ENCODE assay signal across 8 mouse cellular contexts in genomic region chr4:40853565-40854386, GRCm38 (mm10). TPM values are rescaled to one million over a fixed set of nuclear protein-coding genes. Genes with fewer than 3 reads are reported as not detected.
DNase-seq lines count a peak whose midpoint lies in the region; ATAC-seq lines count a peak whose summit lies in the region.

Gene B4galt1, minus strand, starts transcription at chr4:40854005.

- H3K9me3 ChIP-seq in forebrain, embryonic 11.5 days (ENCODE audit: control insufficient read depth, low read length): no peaks in the 10 kb centered on the region
- H3K9me3 ChIP-seq in heart, embryonic 16.5 days (replicated peaks; ENCODE audit: control insufficient read depth, low read length): no peaks in the 10 kb centered on the region
- H3K9me3 ChIP-seq in liver, embryonic 15.5 days (replicated peaks): no peaks in the 10 kb centered on the region
- H3K9me3 ChIP-seq in neural tube, embryonic 12.5 days: no peaks in the 10 kb centered on the region

- H3K4me1 ChIP-seq in forebrain, embryonic 11.5 days (replicated peaks; ENCODE audit: control insufficient read depth, insufficient read depth, low read length): peaks cover 3% of the 10 kb centered on the region; the same call in 1 of the 2 replicates
- H3K4me1 ChIP-seq in heart, embryonic 16.5 days (ENCODE audit: control insufficient read depth, insufficient read depth, low read length): peaks cover 29% of the 10 kb centered on the region
- H3K4me1 ChIP-seq in liver, embryonic 15.5 days (replicated peaks): peaks cover 61% of the 10 kb centered on the region
- H3K4me1 ChIP-seq in neural tube, embryonic 12.5 days: peaks cover 27% of the 10 kb centered on the region

- no peaks in the 10 kb centered on the region for H3K27me3 ChIP-seq in forebrain, embryonic 11.5 days (ENCODE audit: control insufficient read depth, insufficient read depth, low read length)
- H3K27me3 ChIP-seq in heart, embryonic 16.5 days (ENCODE audit: control insufficient read depth, insufficient read depth, low read length): no peaks in the 10 kb centered on the region
- no peaks in the 10 kb centered on the region for H3K27me3 ChIP-seq in liver, embryonic 15.5 days
- no peaks in the 10 kb centered on the region for H3K27me3 ChIP-seq in neural tube, embryonic 12.5 days (replicated peaks)

- peak within 1 kb of the TSS; percentile 67 for H3K4me2 ChIP-seq in forebrain, embryonic 11.5 days (ENCODE audit: low read depth, low read length, severe bottlenecking)
- H3K4me2 ChIP-seq in heart, embryonic 16.5 days (ENCODE audit: low read depth, low read length): peak within 1 kb of the TSS; percentile 89
- peak within 1 kb of the TSS; percentile 94 for H3K4me2 ChIP-seq in liver, embryonic 15.5 days
- H3K4me2 ChIP-seq in neural tube, embryonic 12.5 days (replicated peaks): peak within 1 kb of the TSS; percentile 76

- peak; percentile 95 for ATAC-seq in forebrain, embryonic 11.5 days (replicated peaks; ENCODE audit: low FRiP score)
- peak; percentile 92 for ATAC-seq in heart, embryonic 16.5 days (replicated peaks; ENCODE audit: extremely low read depth, insufficient read depth, low FRiP score)
- ATAC-seq in liver, embryonic 15.5 days (ENCODE audit: insufficient read depth): peak; percentile 77
- peak; percentile 95 for ATAC-seq in neural tube, embryonic 12.5 days (ENCODE audit: low FRiP score, low read depth)

- H3K36me3 ChIP-seq in forebrain, embryonic 11.5 days (ENCODE audit: control insufficient read depth, insufficient read depth, low read length): no peaks in the 10 kb centered on the region
- H3K36me3 ChIP-seq in heart, embryonic 16.5 days (ENCODE audit: control insufficient read depth, insufficient read depth): no peaks in the 10 kb centered on the region
- no peaks in the 10 kb centered on the region for H3K36me3 ChIP-seq in liver, embryonic 15.5 days (replicated peaks)
- no peaks in the 10 kb centered on the region for H3K36me3 ChIP-seq in neural tube, embryonic 12.5 days

- under 1% methylated on average over 83 of the region's 83 CpGs for WGBS in forebrain, embryonic 11.5 days
- WGBS in heart, embryonic 16.5 days: under 1% methylated on average over 83 of the region's 83 CpGs
- WGBS in liver, embryonic 15.5 days (ENCODE audit: insufficient replicate concordance): under 1% methylated on average over 83 of the region's 83 CpGs
- under 1% methylated on average over 83 of the region's 83 CpGs for WGBS in neural tube, embryonic 12.5 days

- peak within 1 kb of the TSS; percentile 76 for H3K9ac ChIP-seq in forebrain, embryonic 11.5 days (ENCODE audit: low read length)
- H3K9ac ChIP-seq in heart, embryonic 16.5 days (ENCODE audit: low read length): peak within 1 kb of the TSS; percentile 90
- H3K9ac ChIP-seq in liver, embryonic 15.5 days: peak within 1 kb of the TSS; percentile 94
- peak within 1 kb of the TSS; percentile 83 for H3K9ac ChIP-seq in neural tube, embryonic 12.5 days

- peak; percentile 97 to 98 for DNase-seq in CD8-positive naive resting alpha-beta T cell, adult 2 months (ENCODE audit: low read depth in 2 of 2, low spot score in 2 of 2)
- peak; percentile 100 for DNase-seq in c-Kit-positive CD71-negative TER-119-negative erythroid progenitor cells, embryonic 14.5 days (ENCODE audit: low read depth)
- peak; percentile 100 for DNase-seq in forebrain, embryonic 11.5 days (ENCODE audit: low spot score)
- DNase-seq in kidney, postnatal 36 days: peak; percentile 99 to 100
- DNase-seq in telencephalon, adult 2 months (ENCODE audit: low read depth, low spot score): peak; percentile 92

- peak within 1 kb of the TSS; percentile 77 for H3K27ac ChIP-seq in forebrain, embryonic 11.5 days (ENCODE audit: low read depth, low read length)
- H3K27ac ChIP-seq in heart, embryonic 16.5 days (ENCODE audit: low read length): peak within 1 kb of the TSS; percentile 97
- peak within 1 kb of the TSS; percentile 92 for H3K27ac ChIP-seq in liver, embryonic 15.5 days (replicated peaks)
- H3K27ac ChIP-seq in neural tube, embryonic 12.5 days: peak within 1 kb of the TSS; percentile 75

- peak within 1 kb of the TSS; percentile 68 for H3K4me3 ChIP-seq in forebrain, embryonic 11.5 days (ENCODE audit: low read depth, low read length)
- H3K4me3 ChIP-seq in heart, embryonic 16.5 days (ENCODE audit: low read length): peak within 1 kb of the TSS; percentile 75
- peak within 1 kb of the TSS; percentile 90 for H3K4me3 ChIP-seq in liver, embryonic 15.5 days (replicated peaks)
- H3K4me3 ChIP-seq in neural tube, embryonic 12.5 days: peak within 1 kb of the TSS; percentile 68

RNA-seq across cellular contexts. Expression of gene B4galt1, which starts in this region (rescaled TPM):
- polyA plus RNA-seq in forebrain, embryonic 11.5 days (2014; fragmentation: Nextera tagmentation; extraction: Ambion mirVana): 19.3 and 20.3 TPM in 2 replicates
- polyA plus RNA-seq in heart, embryonic 16.5 days (2015; fragmentation: Nextera tagmentation; extraction: Ambion mirVana): 54.5 and 61.5 TPM in 2 replicates
- polyA plus RNA-seq in liver, embryonic 15.5 days (2015; fragmentation: Nextera tagmentation; extraction: Ambion mirVana): 33.6 and 34.8 TPM in 2 replicates
- 12.8 and 14.1 TPM in 2 replicates for polyA plus RNA-seq in neural tube, embryonic 12.5 days (2016; fragmentation: Nextera tagmentation; extraction: Ambion mirVana)

Comparison
In these comparisons a context has a peak if more than half of its experiments do, and no peak if none do; other contexts are left out.
1. Peak in every context shown above with its lines: DNase-seq, ATAC-seq, H3K4me3 ChIP-seq and H3K27ac ChIP-seq.